Mouse (Mus musculus): ENCODE results near the gene Rnase2b. TPM values are rescaled to one million over a fixed set of nuclear protein-coding genes. Genes with fewer than 3 reads are reported as not detected.

Rnase2b gene
- polyA plus RNA-seq, 1 experiment from 2014 or later = not detected

DNA sequence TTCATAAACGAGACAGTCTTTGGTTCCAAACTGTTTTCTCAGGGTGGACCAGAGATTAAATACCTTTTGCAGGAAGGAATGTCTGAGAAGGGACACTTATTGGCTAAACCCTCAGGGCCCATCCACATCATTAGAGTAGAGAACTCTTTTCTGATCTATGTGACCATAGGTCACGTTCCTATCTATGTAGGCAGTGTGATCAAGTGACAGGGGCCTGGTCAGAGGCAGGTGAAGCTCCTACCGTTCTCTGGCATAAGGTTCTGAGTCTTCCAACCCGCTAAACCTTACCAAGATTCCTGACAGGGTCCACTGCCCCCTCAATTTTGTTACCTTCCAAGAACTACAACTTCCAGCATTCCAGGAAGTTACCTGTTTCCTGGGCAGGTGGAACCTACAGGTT, 19.9 kb upstream of the Rnase2b start:
- no peak for ATAC-seq (ENCODE audit: low FRiP score)
- no peak overlapping the region for H3K4me3 ChIP-seq (replicated peaks)
- H3K36me3 ChIP-seq (replicated peaks) = no peaks in the 10 kb centered on the region
- WGBS = 86% methylated on average over 4 of the region's 4 CpGs
- H3K27ac ChIP-seq = no peak overlapping the region
- peaks cover 3% of the 10 kb centered on the region; the same call in 1 of the 2 replicates for H3K4me1 ChIP-seq
- no peaks in the 10 kb centered on the region for H3K9me3 ChIP-seq
- no peak overlapping the region for H3K9ac ChIP-seq
- no peak overlapping the region for H3K4me2 ChIP-seq
- no peaks in the 10 kb centered on the region for H3K27me3 ChIP-seq

DNA sequence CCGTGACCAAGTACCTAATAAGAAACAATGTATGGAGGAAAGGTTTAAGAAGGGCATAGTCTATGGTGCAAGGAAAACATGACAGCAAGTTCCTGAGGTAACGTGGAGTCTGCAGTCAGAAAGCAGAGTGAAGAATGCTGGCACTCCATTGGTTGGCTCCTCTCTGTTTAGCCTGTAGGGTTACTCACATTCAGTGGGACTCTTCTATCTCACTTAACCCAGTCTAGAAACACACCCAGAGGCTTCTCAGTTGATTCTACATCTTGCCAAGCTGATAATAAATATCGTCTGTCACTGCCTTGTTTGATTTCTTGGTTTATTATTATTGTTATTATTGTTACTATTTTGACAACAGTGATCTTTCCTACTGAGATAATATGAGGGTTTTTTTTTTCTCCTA, 19.5 kb upstream of the Rnase2b start:
- no peak for ATAC-seq (ENCODE audit: low FRiP score)
- no peak overlapping the region for H3K9ac ChIP-seq
- H3K27me3 ChIP-seq = no peaks in the 10 kb centered on the region
- no peak overlapping the region for H3K4me3 ChIP-seq (replicated peaks)
- H3K27ac ChIP-seq = no peak overlapping the region
- H3K9me3 ChIP-seq = no peaks in the 10 kb centered on the region
- H3K4me2 ChIP-seq = no peak overlapping the region
- 81% methylated on average over 3 of the region's 3 CpGs for WGBS
- H3K4me1 ChIP-seq = peaks cover 3% of the 10 kb centered on the region; the same call in 1 of the 2 replicates
- no peaks in the 10 kb centered on the region for H3K36me3 ChIP-seq (replicated peaks)

DNA sequence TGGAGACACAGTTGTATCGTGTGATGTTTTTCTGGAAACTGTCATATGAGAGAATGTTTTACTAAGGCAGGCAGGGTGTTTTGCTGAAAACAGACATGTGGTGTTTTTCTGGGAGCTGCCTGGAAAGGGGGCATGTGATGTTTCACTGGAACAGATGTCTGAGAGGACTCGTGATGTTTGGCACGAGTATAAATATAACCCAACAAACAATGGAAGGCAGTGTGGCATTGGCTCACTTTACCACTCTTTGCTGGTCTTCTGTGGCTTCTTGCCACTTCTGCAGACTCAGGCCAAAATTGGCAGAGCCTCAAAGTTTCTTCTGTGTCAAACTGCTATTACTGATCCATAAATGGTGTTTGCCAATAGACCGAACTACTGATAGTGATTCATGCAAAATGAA, 18.8 kb upstream of the Rnase2b start:
- no peak overlapping the region for H3K27ac ChIP-seq
- H3K27me3 ChIP-seq = no peaks in the 10 kb centered on the region
- H3K4me1 ChIP-seq = peaks cover 3% of the 10 kb centered on the region; the same call in 1 of the 2 replicates
- H3K9me3 ChIP-seq = no peaks in the 10 kb centered on the region
- ATAC-seq (ENCODE audit: low FRiP score) = no peak
- H3K9ac ChIP-seq = no peak overlapping the region
- no peaks in the 10 kb centered on the region for H3K36me3 ChIP-seq (replicated peaks)
- 89% methylated on average over 4 of the region's 4 CpGs for WGBS
- H3K4me3 ChIP-seq (replicated peaks) = no peak overlapping the region
- no peak overlapping the region for H3K4me2 ChIP-seq

DNA sequence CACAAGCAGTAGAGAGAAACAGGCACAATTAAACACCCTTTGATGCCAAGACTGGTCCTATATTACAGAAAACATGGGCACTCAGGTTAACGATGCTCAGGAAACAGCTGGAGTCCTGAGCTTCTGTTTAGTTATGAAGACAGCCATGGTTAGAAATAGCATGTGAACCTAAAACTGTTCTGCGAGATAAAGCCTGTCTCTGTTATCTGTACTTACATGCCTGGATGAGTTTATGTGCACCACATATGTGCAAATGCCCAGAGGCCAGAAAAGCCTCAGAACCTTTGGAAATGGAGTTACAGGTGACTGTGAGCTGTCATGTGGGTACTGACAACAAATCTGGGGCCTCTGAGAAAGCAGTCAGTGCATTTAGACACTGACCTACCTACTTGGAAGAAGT, 18.1 kb upstream of the Rnase2b start:
- H3K4me1 ChIP-seq = peaks cover 3% of the 10 kb centered on the region; the same call in 1 of the 2 replicates
- no peak for ATAC-seq (ENCODE audit: low FRiP score)
- H3K9ac ChIP-seq = no peak overlapping the region
- no peaks in the 10 kb centered on the region for H3K36me3 ChIP-seq (replicated peaks)
- H3K4me2 ChIP-seq = no peak overlapping the region
- H3K9me3 ChIP-seq = no peaks in the 10 kb centered on the region
- H3K4me3 ChIP-seq (replicated peaks) = no peak overlapping the region
- no peak overlapping the region for H3K27ac ChIP-seq
- H3K27me3 ChIP-seq = no peaks in the 10 kb centered on the region
- WGBS = 89% methylated on average over 2 of the region's 2 CpGs

DNA sequence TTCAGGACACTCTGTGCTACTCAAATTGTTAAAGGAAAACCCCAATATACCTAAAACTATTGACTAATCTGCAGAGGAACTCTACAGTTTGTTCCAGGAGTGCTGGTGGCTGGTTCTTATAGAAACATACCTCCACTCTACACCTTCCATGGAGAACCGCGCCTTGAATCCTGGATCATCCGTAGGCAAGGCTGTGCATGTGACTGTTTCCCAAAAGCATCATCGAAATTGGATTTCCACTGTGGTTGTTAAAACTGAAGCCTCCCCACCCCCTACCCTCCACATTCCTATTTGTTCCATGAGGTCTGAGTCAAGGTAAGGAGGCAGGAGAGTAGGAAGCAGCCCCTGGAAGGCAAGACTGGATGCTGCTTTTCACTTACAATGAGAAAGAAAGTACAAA, 17.6 kb upstream of the Rnase2b start:
- H3K27me3 ChIP-seq = no peaks in the 10 kb centered on the region
- WGBS = 95% methylated on average over 4 of the region's 4 CpGs
- no peak overlapping the region for H3K4me2 ChIP-seq
- H3K27ac ChIP-seq = no peak overlapping the region
- H3K36me3 ChIP-seq (replicated peaks) = no peaks in the 10 kb centered on the region
- H3K4me1 ChIP-seq = peaks cover 3% of the 10 kb centered on the region; the same call in 1 of the 2 replicates
- H3K9ac ChIP-seq = no peak overlapping the region
- H3K9me3 ChIP-seq = no peaks in the 10 kb centered on the region
- H3K4me3 ChIP-seq (replicated peaks) = no peak overlapping the region
- no peak for ATAC-seq (ENCODE audit: low FRiP score)

DNA sequence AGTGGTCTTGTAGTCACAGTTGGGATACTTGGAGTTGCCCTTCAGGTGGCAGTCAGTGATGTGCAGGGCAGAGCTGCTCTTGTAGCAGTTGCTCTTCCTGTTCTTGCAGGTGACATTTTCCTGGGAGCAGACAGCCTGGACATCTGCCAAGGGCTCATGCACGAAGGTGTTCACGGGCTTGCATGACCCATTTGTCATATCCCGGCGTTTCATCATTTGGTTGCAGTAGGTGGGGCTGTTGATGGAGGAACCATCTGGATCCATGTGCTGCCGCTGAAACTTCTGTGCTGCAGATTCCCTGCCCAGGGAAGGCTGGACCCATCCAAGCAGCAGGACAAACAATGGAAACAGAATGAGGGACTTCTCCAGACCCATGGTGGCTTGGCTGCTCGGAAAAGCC, 16.5 kb upstream of the Rnase2b start:
- Histone ChIP-seq H3K4me3 (replicated peaks) (no peak overlapping the region), H3K27ac (no peak overlapping the region), H3K27me3 (no peaks in the 10 kb centered on the region), H3K9ac (no peak overlapping the region), H3K36me3 (replicated peaks) (no peaks in the 10 kb centered on the region), H3K9me3 (no peaks in the 10 kb centered on the region), H3K4me1 (peaks cover 3% of the 10 kb centered on the region; the same call in 1 of the 2 replicates), H3K4me2 (no peak overlapping the region)
- ATAC-seq (ENCODE audit: low FRiP score) = no peak
- 94% methylated on average over 6 of the region's 6 CpGs for WGBS

DNA sequence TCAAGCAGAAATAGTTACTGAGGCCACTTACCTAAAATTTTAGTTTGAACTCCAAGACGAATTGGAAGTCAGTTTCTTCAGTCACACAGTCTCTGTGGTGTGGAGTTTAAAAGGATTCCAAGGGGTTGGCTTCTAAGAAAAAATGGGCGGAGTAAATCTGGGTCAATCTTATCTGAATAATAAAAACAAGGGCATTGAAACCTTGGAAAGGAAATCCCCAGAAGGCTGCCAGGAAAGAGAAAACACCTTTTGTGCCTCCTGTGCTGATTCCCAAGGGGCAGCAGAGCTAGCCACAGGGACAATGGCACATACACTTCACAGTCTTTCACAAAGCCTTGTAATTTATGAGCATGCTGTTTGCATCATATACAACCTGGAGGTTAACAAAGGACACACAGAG, 15.4 kb upstream of the Rnase2b start, which contains the start of gene Rnase1:
TSS of gene Rnase1 (minus strand) at position 101 of the 400 bp plus-strand sequence.
- peaks cover 3% of the 10 kb centered on the region; the same call in 1 of the 2 replicates for H3K4me1 ChIP-seq
- no peak within 1 kb of the TSS for H3K9ac ChIP-seq
- H3K36me3 ChIP-seq (replicated peaks) = no peaks in the 10 kb centered on the region
- H3K9me3 ChIP-seq = no peaks in the 10 kb centered on the region
- ATAC-seq (ENCODE audit: low FRiP score) = no peak
- H3K27ac ChIP-seq = no peak within 1 kb of the TSS
- no peak within 1 kb of the TSS for H3K4me3 ChIP-seq (replicated peaks)
- WGBS = 35% methylated on average over 2 of the region's 2 CpGs
- no peak within 1 kb of the TSS for H3K4me2 ChIP-seq
- H3K27me3 ChIP-seq = no peaks in the 10 kb centered on the region

DNA sequence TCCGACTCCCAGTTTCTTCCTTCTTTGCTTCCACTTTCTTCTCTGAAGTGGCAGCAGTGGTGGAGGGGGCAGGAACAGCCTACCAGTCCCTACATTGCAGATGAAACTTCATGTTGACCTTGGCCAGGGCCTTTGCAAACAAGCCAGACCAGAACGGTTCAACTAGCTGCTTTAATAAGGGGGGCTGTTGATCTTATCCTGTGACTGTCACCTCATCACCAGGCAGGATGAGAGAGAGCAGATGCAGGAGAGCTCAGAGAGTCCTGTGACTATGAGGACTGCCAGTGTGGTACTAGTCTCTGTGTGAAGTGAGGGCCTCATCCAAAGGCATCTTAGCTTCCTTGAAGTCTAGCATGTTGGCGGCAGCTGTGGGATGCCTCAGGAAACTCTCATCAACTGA, 14.1 kb upstream of the Rnase2b start:
- Histone ChIP-seq H3K9me3 (no peaks in the 10 kb centered on the region), H3K4me3 (replicated peaks) (no peak overlapping the region), H3K27me3 (no peaks in the 10 kb centered on the region), H3K4me1 (peaks cover 3% of the 10 kb centered on the region; the same call in 1 of the 2 replicates), H3K36me3 (replicated peaks) (no peaks in the 10 kb centered on the region), H3K4me2 (no peak overlapping the region), H3K27ac (no peak overlapping the region), H3K9ac (no peak overlapping the region)
- WGBS = 80% methylated on average over 3 of the region's 3 CpGs
- ATAC-seq (ENCODE audit: low FRiP score) = no peak

DNA sequence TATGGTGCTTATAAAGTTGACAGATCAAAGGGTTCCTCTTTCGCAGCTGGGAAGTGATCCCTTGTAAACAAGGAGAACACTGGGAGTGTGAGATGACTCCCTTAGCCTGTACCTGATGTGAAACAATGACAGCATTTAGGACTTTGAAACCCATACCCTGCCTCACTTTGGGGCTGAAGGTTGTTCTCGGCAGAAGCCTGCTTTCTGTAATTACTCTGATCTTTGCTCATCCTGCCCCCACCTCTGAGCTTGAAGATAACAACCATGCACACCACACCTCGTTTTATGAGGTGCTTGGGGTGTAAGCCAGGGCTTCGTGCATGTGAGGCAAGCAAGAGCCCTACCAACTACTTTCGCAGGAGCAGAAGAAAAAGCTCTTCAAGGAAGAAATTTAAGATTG, 12.9 kb upstream of the Rnase2b start:
- Histone ChIP-seq H3K9me3 (no peaks in the 10 kb centered on the region), H3K4me3 (replicated peaks) (no peak overlapping the region), H3K4me2 (no peak overlapping the region), H3K27ac (no peak overlapping the region), H3K4me1 (peaks cover 3% of the 10 kb centered on the region; the same call in 1 of the 2 replicates), H3K36me3 (replicated peaks) (no peaks in the 10 kb centered on the region), H3K27me3 (no peaks in the 10 kb centered on the region), H3K9ac (no peak overlapping the region)
- WGBS = 78% methylated on average over 5 of the region's 5 CpGs
- no peak for ATAC-seq (ENCODE audit: low FRiP score)

DNA sequence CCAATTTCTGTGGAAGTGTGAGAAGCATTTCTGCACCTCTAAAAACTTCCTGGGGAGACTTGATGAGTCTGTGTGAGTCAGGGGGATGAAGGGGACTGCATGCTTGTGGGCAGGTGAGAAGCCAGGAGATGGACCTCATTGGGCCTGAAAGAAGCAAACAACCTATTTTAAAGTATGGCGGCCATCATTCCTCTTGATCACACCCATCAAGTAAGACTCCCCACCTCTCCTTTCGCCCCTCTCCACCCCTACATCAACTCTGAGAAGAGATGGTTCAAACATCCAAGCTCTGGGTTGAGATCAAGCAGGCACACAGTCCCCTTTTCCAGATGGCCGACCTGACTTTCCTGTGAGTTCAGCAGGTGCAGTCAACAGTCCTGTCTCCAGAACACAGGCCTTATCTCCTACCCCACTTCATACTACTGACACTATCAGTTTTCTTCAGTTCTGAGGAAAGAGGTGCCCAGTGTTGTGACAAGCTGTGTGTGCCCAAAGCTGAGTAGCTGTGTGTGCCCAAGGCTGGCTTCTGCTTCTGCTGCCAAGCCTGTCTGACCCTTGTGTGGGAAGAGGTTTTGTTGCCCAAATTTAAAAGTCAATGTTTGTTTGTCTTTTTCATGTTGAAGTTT, 11.7 kb upstream of the Rnase2b start:
- Histone ChIP-seq H3K27ac (no peak overlapping the region), H3K4me2 (no peak overlapping the region), H3K9me3 (no peaks in the 10 kb centered on the region), H3K36me3 (replicated peaks) (no peaks in the 10 kb centered on the region), H3K9ac (no peak overlapping the region), H3K4me3 (replicated peaks) (no peak overlapping the region), H3K4me1 (peaks cover 3% of the 10 kb centered on the region; the same call in 1 of the 2 replicates), H3K27me3 (no peaks in the 10 kb centered on the region)
- ATAC-seq (ENCODE audit: low FRiP score) = no peak
- WGBS = 81% methylated on average over 3 of the region's 3 CpGs

DNA sequence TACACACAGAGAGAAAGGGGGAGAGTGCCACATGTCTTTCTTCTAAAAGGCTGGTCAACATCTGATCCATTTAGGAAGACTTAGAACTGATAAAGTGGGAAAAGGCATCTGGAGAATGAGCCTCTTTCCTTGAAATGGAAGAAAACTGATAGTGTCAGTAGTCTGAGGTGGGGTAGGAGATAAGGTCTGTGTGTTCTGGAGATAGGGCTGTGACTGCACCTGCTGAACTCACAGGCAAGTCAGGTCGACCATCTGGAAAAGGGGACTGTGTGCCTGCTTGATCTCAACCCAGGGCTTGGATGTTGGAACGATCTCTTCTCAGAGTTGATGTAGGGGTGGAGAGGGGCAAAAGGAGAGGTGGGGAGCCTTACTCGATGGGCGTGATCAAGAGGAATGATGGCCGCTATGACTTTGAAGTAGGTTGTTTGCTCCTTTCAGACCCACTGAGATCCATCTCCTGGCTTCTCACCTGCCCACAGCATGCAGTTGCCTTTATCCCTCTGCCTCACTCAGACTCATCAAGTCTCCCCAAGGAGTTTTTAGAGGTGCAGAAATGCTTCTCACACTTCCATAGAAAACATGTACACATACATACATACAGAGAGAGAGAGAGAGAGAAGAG, 9.7 kb upstream of the Rnase2b start:
- no peak for ATAC-seq (ENCODE audit: low FRiP score)
- WGBS = 88% methylated on average over 5 of the region's 5 CpGs

DNA sequence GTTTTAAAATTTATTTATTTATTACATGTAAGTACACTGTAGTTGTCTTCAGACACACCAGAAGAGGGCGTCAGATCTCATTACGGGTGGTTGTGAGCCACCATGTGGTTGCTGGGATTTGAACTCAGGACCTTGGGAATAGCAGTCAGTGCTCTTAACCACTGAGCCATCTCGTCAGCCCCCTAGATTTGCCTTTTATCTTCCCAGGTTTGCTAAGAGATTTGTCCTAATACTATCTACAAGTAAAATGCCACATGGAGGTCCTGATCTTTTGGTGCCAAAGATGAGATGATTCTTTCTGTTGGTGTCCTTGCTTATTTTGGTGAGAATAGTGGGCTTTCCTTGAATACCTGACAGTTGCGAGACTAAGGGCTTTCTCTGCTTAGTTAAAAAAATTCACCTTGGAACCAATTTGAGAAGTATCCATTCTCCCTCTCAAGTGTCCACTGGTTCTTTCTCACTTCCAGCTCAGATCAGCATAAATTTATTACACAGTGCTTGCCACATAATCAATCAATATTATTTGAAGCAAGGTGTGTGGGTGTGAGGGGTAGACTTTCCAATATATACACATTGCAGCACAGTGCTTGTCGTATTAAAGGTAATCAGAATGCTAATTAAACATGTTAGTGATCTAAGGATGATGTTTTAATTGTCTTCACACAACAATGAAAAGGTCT, 5.9 kb upstream of the Rnase2b start:
- ATAC-seq (ENCODE audit: low FRiP score) = no peak
- no peak overlapping the region for H3K9ac ChIP-seq
- no peak overlapping the region for H3K4me2 ChIP-seq
- no peaks in the 10 kb centered on the region for H3K27me3 ChIP-seq
- no peaks in the 10 kb centered on the region for H3K36me3 ChIP-seq (replicated peaks)
- H3K4me3 ChIP-seq (replicated peaks) = no peak overlapping the region
- 88% methylated on average over 5 of the region's 5 CpGs for WGBS
- H3K4me1 ChIP-seq = no peaks in the 10 kb centered on the region
- H3K9me3 ChIP-seq = no peaks in the 10 kb centered on the region
- no peak overlapping the region for H3K27ac ChIP-seq

More for the DNA sequence above, 9.7 kb upstream of the Rnase2b start:
- H3K4me2 ChIP-seq = no peak overlapping the region
- no peak overlapping the region for H3K9ac ChIP-seq
- H3K27ac ChIP-seq = no peak overlapping the region
- no peaks in the 10 kb centered on the region for H3K4me1 ChIP-seq
- H3K4me3 ChIP-seq (replicated peaks) = no peak overlapping the region
- no peaks in the 10 kb centered on the region for H3K27me3 ChIP-seq
- no peaks in the 10 kb centered on the region for H3K36me3 ChIP-seq (replicated peaks)
- no peaks in the 10 kb centered on the region for H3K9me3 ChIP-seq
